Mouse (Mus musculus) liver, embryonic 11.5 days (tissue): Measurements from ENCODE around the gene Zfp36l1. TPM values are rescaled to one million over a fixed set of nuclear protein-coding genes. Genes with fewer than 3 reads are reported as not detected.
A peak's percentile ranks its signal among the peaks of the same experiment; 100 is the strongest.

ENCODE experiments used
- ATAC-seq: fragments of 200-750 bp; cut with Nextera tagmentation; replicated peaks from 2 replicates; pipeline ENCODE4 v1.8.0; 2017; ENCODE audit warnings: moderate number of reproducible peaks, mild to moderate bottlenecking, moderate TSS enrichment, moderate library complexity; ENCODE audit not compliant: low FRiP score
- DNase-seq: peaks from one replicate; pipeline ENCODE4 v3.0.0-alpha.2; 2017; ENCODE audit warnings: low spot score
- H3K27ac ChIP-seq: fragments of 300-500 bp; sonication (generic); 2 replicates; pipeline ENCODE4 v1.5.1; 2014; ENCODE audit warnings: mild to moderate bottlenecking, low read depth, low read length, control low read depth
- H3K27me3 ChIP-seq: fragments of 300-500 bp; sonication (generic); replicated peaks from 2 replicates; pipeline ENCODE4 v1.6.1; 2014; ENCODE audit warnings: low read length, mixed read lengths; ENCODE audit not compliant: control insufficient read depth, insufficient read depth
- H3K36me3 ChIP-seq: fragments of 300-500 bp; sonication (generic); 2 replicates; pipeline ENCODE4 v1.6.1; 2014; ENCODE audit warnings: mild to moderate bottlenecking, low read length, moderate library complexity, mixed read lengths; ENCODE audit not compliant: control insufficient read depth, insufficient read depth
- H3K4me1 ChIP-seq: fragments of 300-500 bp; sonication (generic); replicated peaks from 2 replicates; pipeline ENCODE4 v1.6.1; 2014; ENCODE audit warnings: low read length, mixed read lengths; ENCODE audit not compliant: control insufficient read depth, insufficient read depth
- H3K4me2 ChIP-seq: fragments of 300-500 bp; sonication (generic); 2 replicates; pipeline ENCODE4 v1.6.1; 2014; ENCODE audit warnings: mild to moderate bottlenecking, control low read depth, moderate library complexity
- H3K4me3 ChIP-seq: fragments of 300-500 bp; sonication (generic); 2 replicates; pipeline ENCODE4 v1.5.1; 2014; ENCODE audit warnings: low read depth, low read length, control low read depth
- H3K9ac ChIP-seq: fragments of 300-500 bp; sonication (generic); 2 replicates; pipeline ENCODE4 v1.6.1; 2014; ENCODE audit warnings: low read depth, low read length, control low read depth
- H3K9me3 ChIP-seq: fragments of 300-500 bp; sonication (generic); 2 replicates; pipeline ENCODE4 v1.6.1; 2016; ENCODE audit warnings: low read length, inconsistent platforms, mixed read lengths; ENCODE audit not compliant: control insufficient read depth
- WGBS: fragments of 180-500 bp; shearing (Covaris S2); extraction: QIAGEN DNeasy Blood & Tissue Kit; methylation state at CpG from one replicate; pipeline ENCODE4 v1.1.7; 2014; 5-methylcytosine and 5-hydroxymethylcytosine counted together
- polyA plus RNA-seq: library from polyadenylated mRNA; unstranded; fragments of >200 nt; fragmentation: Nextera tagmentation; extraction: Ambion mirVana; gene quantifications from 2 replicates; pipeline ENCODE4 v1.2.1, GENCODE M21; 2014

Gene Zfp36l1
- polyA plus RNA-seq, 1 experiment from 2014 or later, result 72.7 TPM

- ATAC-seq, result no peak
- Histone ChIP-seq H3K4me3 (no peak overlapping the region), H3K4me2 (no peak overlapping the region), H3K4me1 (peaks cover 22% of the 10 kb centered on the region), H3K27ac (no peak overlapping the region), H3K27me3 (no peaks in the 10 kb centered on the region), H3K9ac (no peak overlapping the region), H3K9me3 (no peaks in the 10 kb centered on the region), H3K36me3 (peaks cover 5% of the 10 kb centered on the region; the same call in 1 of the 2 replicates)
- DNase-seq, result no peak
- WGBS, result 92% methylated on average over 5 of the region's 5 CpGs
Measured at GRCm38 (mm10) chr12:80125316-80125715, 12.5 kb upstream of the Zfp36l1 start.

GRCm38 (mm10) chr12:80124756-80125155 is 11.9 kb upstream of the Zfp36l1 start:
- Histone ChIP-seq H3K4me2 (no peak overlapping the region), H3K9me3 (no peaks in the 10 kb centered on the region), H3K36me3 (peaks cover 6% of the 10 kb centered on the region; the same call in 1 of the 2 replicates), H3K27me3 (no peaks in the 10 kb centered on the region), H3K4me1 (peaks cover 16% of the 10 kb centered on the region), H3K9ac (no peak overlapping the region), H3K27ac (0 out of 2 replicates have a peak overlapping the region, but pooled peaks have one; percentile 40), H3K4me3 (no peak overlapping the region)
- DNase-seq (no peak), ATAC-seq (no peak)
- WGBS, result 73% methylated on average over 3 of the region's 3 CpGs

- 77% methylated on average over 3 of the region's 3 CpGs for WGBS
- Histone ChIP-seq H3K4me3 (no peak overlapping the region), H3K9ac (no peak overlapping the region), H3K9me3 (no peaks in the 10 kb centered on the region), H3K27me3 (no peaks in the 10 kb centered on the region), H3K4me1 (peaks cover 13% of the 10 kb centered on the region), H3K36me3 (peaks cover 8% of the 10 kb centered on the region; the same call in 1 of the 2 replicates), H3K4me2 (no peak overlapping the region), H3K27ac (0 out of 2 replicates have a peak overlapping the region, but pooled peaks have one; percentile 40)
- DNase-seq, result no peak
- no peak for ATAC-seq
Measured at GRCm38 (mm10) chr12:80124211-80124610, 11.4 kb upstream of the Zfp36l1 start.

- DNase-seq (no peak), ATAC-seq (peak; percentile 47; the same call in 1 of the 2 replicates)
- peaks cover 8% of the 10 kb centered on the region; the same call in 1 of the 2 replicates for H3K36me3 ChIP-seq
- 59% methylated on average over 4 of the region's 4 CpGs for WGBS
- no peak overlapping the region for H3K9ac ChIP-seq
- no peak overlapping the region for H3K4me3 ChIP-seq
- H3K4me2 ChIP-seq, result no peak overlapping the region
- peak overlapping the region; percentile 26; the same call in 1 of the 2 replicates for H3K27ac ChIP-seq
- H3K4me1 ChIP-seq, result peaks cover 13% of the 10 kb centered on the region
- H3K9me3 ChIP-seq, result no peaks in the 10 kb centered on the region
- H3K27me3 ChIP-seq, result no peaks in the 10 kb centered on the region
Measured at GRCm38 (mm10) chr12:80123227-80123803, 10.5 kb upstream of the Zfp36l1 start.

- Histone ChIP-seq H3K4me1 (peaks cover 24% of the 10 kb centered on the region), H3K4me3 (no peak overlapping the region), H3K27ac (no peak overlapping the region), H3K27me3 (no peaks in the 10 kb centered on the region), H3K36me3 (peaks cover 6% of the 10 kb centered on the region; the same call in 1 of the 2 replicates), H3K9ac (no peak overlapping the region), H3K4me2 (no peak overlapping the region), H3K9me3 (no peaks in the 10 kb centered on the region)
- ATAC-seq, result no peak
- WGBS, result 79% methylated on average over 1 of the region's 1 CpGs
- no peak for DNase-seq
Measured at GRCm38 (mm10) chr12:80121438-80121837, 8.6 kb upstream of the Zfp36l1 start.

- no peak for ATAC-seq
- Histone ChIP-seq H3K9me3 (no peaks in the 10 kb centered on the region), H3K36me3 (peaks cover 3% of the 10 kb centered on the region; the same call in 1 of the 2 replicates), H3K27me3 (no peaks in the 10 kb centered on the region), H3K4me1 (peaks cover 24% of the 10 kb centered on the region), H3K4me3 (no peak overlapping the region), H3K27ac (no peak overlapping the region), H3K4me2 (no peak overlapping the region), H3K9ac (no peak overlapping the region)
- 73% methylated on average over 1 of the region's 1 CpGs for WGBS
- no peak for DNase-seq
Measured at GRCm38 (mm10) chr12:80118588-80118987, 5.8 kb upstream of the Zfp36l1 start.

- WGBS, result 55% methylated on average over 18 of the region's 18 CpGs
- no peak for ATAC-seq
- Histone ChIP-seq H3K27me3 (no peaks in the 10 kb centered on the region), H3K27ac (peak overlapping the region; percentile 99), H3K9ac (peak overlapping the region; percentile 99), H3K4me2 (peak overlapping the region; percentile 81), H3K4me1 (peaks cover 16% of the 10 kb centered on the region; the same call in 1 of the 2 replicates), H3K4me3 (peak overlapping the region; percentile 91), H3K36me3 (peaks cover 3% of the 10 kb centered on the region; the same call in 1 of the 2 replicates), H3K9me3 (no peaks in the 10 kb centered on the region)
- DNase-seq, result no peak
Measured at GRCm38 (mm10) chr12:80116206-80117112, 3.6 kb upstream of the Zfp36l1 start.

GRCm38 (mm10) chr12:80115863-80116194 is 3.0 kb upstream of the Zfp36l1 start:
- no peak for DNase-seq
- Histone ChIP-seq H3K4me3 (peak overlapping the region; percentile 91), H3K9ac (peak overlapping the region; percentile 99), H3K27ac (peak overlapping the region; percentile 99), H3K9me3 (no peaks in the 10 kb centered on the region), H3K27me3 (no peaks in the 10 kb centered on the region), H3K36me3 (peaks cover 3% of the 10 kb centered on the region; the same call in 1 of the 2 replicates), H3K4me2 (peak overlapping the region; percentile 81), H3K4me1 (peaks cover 16% of the 10 kb centered on the region; the same call in 1 of the 2 replicates)
- WGBS, result under 1% methylated on average over 26 of the region's 30 CpGs
- 0 out of 2 replicates have a peak, but pooled peaks have one; percentile 1 for ATAC-seq
